Mouse (Mus musculus): ENCODE measurements around the gene Klhl26. TPM values are rescaled to one million over a fixed set of nuclear protein-coding genes. Genes with fewer than 3 reads are reported as not detected.
A peak's percentile ranks its signal among the peaks of the same experiment; 100 is the strongest.

Gene Klhl26
- polyA plus RNA-seq, 1 experiment, result 32.5 TPM

DNA sequence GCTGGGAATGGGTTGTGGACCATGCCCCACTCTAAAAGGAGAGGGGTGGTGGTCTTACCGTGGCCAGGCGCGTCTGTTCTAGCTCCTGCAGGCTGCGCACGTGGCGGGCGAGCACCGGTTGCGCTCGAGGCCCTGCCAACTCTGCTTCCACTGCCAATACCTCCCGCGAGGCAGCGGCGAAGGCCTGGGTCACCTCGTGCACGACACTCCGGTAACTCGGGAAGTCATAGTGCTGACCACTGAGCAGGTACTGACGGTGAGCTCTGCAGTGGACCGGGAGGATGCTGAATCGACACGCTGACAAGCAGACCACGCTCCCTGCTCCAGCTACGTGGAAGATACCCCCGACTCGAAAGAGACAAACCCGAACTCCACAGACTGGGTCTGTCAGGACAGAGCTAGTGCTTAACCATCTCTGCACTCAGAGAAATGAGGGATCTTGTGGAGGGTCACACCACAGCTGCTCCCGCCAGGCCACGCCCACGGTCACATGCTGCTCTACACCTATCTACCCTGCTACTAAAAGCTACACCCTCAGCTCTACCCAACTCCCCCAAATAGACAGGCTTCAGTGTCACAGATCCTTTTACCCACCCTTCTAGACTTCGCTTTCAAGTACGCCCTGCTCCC lies 29.0 kb upstream of the Klhl26 start:
- H3K4me2 ChIP-seq (ENCODE audit: low read depth), result peak overlapping the region; percentile 95
- no peaks in the 10 kb centered on the region for H3K27me3 ChIP-seq (ENCODE audit: control insufficient read depth, insufficient read depth, insufficient read length)
- H3K79me2 ChIP-seq (ENCODE audit: control insufficient read depth, insufficient read depth), result peaks cover 25% of the 10 kb centered on the region
- peak overlapping the region; percentile 23 for H3ac ChIP-seq (ENCODE audit: control insufficient read depth, insufficient read length)
- H3K36me3 ChIP-seq (ENCODE audit: control insufficient read depth, insufficient read depth), result peaks cover 10% of the 10 kb centered on the region
- TF ChIP-seq USF1 (IDR thresholded peaks at IDR 0.05; ENCODE audit: low read depth) (peak; percentile 81), POLR2A (IDR thresholded peaks at IDR 0.05; ENCODE audit: insufficient read length, low read depth) (no peak), MAX (IDR thresholded peaks at IDR 0.05; ENCODE audit: low read depth) (no peak), CEBPB (IDR thresholded peaks at IDR 0.05; ENCODE audit: insufficient read depth, poor library complexity, severe bottlenecking) (no peak), REST (IDR thresholded peaks at IDR 0.05; ENCODE audit: insufficient read depth, insufficient read length) (no peak), SRF (IDR thresholded peaks at IDR 0.05; ENCODE audit: control insufficient read depth, insufficient read length, low read depth) (no peak), TCF12 (IDR thresholded peaks at IDR 0.05; ENCODE audit: insufficient read depth, poor library complexity, severe bottlenecking) (no peak), TCF3 (IDR thresholded peaks at IDR 0.05; ENCODE audit: insufficient read length, low read depth) (no peak), MYOD1 (IDR thresholded peaks at IDR 0.05; ENCODE audit: control insufficient read depth in 1 of 3, insufficient read length in 2 of 3, low read depth in 2 of 3) (peak in 1 of 3 experiments; percentile 45), E2F4 (IDR thresholded peaks at IDR 0.05; ENCODE audit: insufficient read depth) (no peak), MYOG (IDR thresholded peaks at IDR 0.05; ENCODE audit: control insufficient read depth in 1 of 3, insufficient read depth in 1 of 3, insufficient read length in 2 of 3, low read depth in 2 of 3) (peak in 1 of 3 experiments; percentile 52), POLR2AphosphoS2 (IDR thresholded peaks at IDR 0.05; ENCODE audit: insufficient read length, low read depth) (no peak)
- H3K4me3 ChIP-seq, result peak overlapping the region; percentile 60

DNA sequence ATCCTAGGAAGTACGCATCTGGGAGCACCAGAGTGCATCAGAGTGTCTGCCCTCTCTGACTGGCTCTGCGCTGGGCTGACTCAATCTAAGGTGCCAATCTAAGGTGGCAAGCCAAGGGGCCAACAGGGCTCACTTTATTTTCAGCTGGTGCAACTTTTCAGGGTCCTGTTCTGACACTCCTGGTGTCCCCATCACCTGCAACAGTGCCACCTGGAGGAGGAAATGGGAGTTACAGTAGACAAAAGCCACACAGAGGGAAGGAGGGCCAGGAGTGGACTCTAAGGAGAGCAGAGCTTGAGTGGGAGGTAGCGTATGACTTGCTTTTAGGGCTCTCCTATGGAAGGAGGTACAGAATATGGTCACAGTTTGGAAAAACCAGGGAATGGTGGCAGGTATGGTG lies 28.1 kb upstream of the Klhl26 start:
- peaks cover 22% of the 10 kb centered on the region for H3K79me2 ChIP-seq (ENCODE audit: control insufficient read depth, insufficient read depth)
- peaks cover 10% of the 10 kb centered on the region for H3K36me3 ChIP-seq (ENCODE audit: control insufficient read depth, insufficient read depth)
- no peaks in the 10 kb centered on the region for H3K27me3 ChIP-seq (ENCODE audit: control insufficient read depth, insufficient read depth, insufficient read length)
- H3K4me3 ChIP-seq, result peak overlapping the region; percentile 60
- H3K4me2 ChIP-seq (ENCODE audit: low read depth), result peak overlapping the region; percentile 95
- no peak overlapping the region for H3ac ChIP-seq (ENCODE audit: control insufficient read depth, insufficient read length)
- TF ChIP-seq MYOD1 (IDR thresholded peaks at IDR 0.05; ENCODE audit: control insufficient read depth in 1 of 3, insufficient read length in 2 of 3, low read depth in 2 of 3) (peak in 1 of 3 experiments; percentile 23), E2F4 (IDR thresholded peaks at IDR 0.05; ENCODE audit: insufficient read depth) (no peak)

GRCm38 (mm10) chr8:70504291-70504716 lies 27.5 kb upstream of the Klhl26 start:
- peaks cover 16% of the 10 kb centered on the region for H3K79me2 ChIP-seq (ENCODE audit: control insufficient read depth, insufficient read depth)
- peak overlapping the region; percentile 95 for H3K4me2 ChIP-seq (ENCODE audit: low read depth)
- H3ac ChIP-seq (ENCODE audit: control insufficient read depth, insufficient read length), result no peak overlapping the region
- H3K36me3 ChIP-seq (ENCODE audit: control insufficient read depth, insufficient read depth), result peaks cover 10% of the 10 kb centered on the region
- peak overlapping the region; percentile 60 for H3K4me3 ChIP-seq
- no peaks in the 10 kb centered on the region for H3K27me3 ChIP-seq (ENCODE audit: control insufficient read depth, insufficient read depth, insufficient read length)
- TF ChIP-seq REST (IDR thresholded peaks at IDR 0.05; ENCODE audit: insufficient read depth, insufficient read length) (no peak), MAX (IDR thresholded peaks at IDR 0.05; ENCODE audit: low read depth) (no peak), TCF3 (IDR thresholded peaks at IDR 0.05; ENCODE audit: insufficient read length, low read depth) (no peak), POLR2A (IDR thresholded peaks at IDR 0.05; ENCODE audit: insufficient read length, low read depth) (no peak), MYOG (IDR thresholded peaks at IDR 0.05; ENCODE audit: control insufficient read depth in 1 of 3, insufficient read depth in 1 of 3, insufficient read length in 2 of 3, low read depth in 2 of 3) (peak in 2 of 3 experiments; percentile 63 to 89), POLR2AphosphoS2 (IDR thresholded peaks at IDR 0.05; ENCODE audit: insufficient read length, low read depth) (peak; percentile 79), MYOD1 (IDR thresholded peaks at IDR 0.05; ENCODE audit: control insufficient read depth in 1 of 3, insufficient read length in 2 of 3, low read depth in 2 of 3) (peak in 2 of 3 experiments; percentile 81 to 92), SRF (IDR thresholded peaks at IDR 0.05; ENCODE audit: control insufficient read depth, insufficient read length, low read depth) (no peak), TCF12 (IDR thresholded peaks at IDR 0.05; ENCODE audit: insufficient read depth, poor library complexity, severe bottlenecking) (peak; percentile 28), E2F4 (IDR thresholded peaks at IDR 0.05; ENCODE audit: insufficient read depth) (no peak), USF1 (IDR thresholded peaks at IDR 0.05; ENCODE audit: low read depth) (no peak), CEBPB (IDR thresholded peaks at IDR 0.05; ENCODE audit: insufficient read depth, poor library complexity, severe bottlenecking) (0 out of 2 replicates have a peak, but pooled peaks have one; percentile 3)

DNA sequence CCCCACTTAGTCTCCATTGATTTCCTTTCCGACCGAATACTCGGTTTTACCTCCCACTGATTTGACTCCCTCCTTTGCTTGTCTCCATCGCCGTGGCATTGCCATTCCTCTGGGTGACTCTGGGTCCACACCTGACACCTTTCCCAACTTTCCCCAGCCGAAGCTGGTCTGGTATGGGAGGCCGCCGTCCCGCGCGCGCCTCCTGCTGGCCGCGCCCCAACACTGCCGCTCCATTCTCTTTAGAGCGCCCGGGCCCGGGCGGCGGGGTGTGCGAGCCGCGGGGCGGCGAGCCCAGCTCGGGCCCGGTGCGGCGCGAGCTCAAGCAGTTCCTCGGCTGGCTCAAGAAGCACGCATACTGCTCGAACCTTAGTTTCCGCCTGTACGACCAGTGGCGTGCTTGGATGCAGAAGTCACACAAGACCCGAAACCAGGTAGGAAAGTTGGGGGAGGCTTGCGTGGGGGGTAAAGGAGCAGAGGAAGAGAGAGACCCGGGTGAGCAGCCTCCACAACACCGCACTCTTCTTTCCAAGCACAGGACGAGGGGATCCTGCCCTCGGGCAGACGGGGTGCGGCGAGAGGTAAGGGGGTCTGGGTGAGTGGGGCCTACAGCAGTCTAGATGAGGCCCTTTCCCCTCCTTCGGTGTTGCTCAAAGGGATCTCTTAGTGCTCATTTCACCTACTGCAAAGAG lies 26.4 kb upstream of the Klhl26 start:
- Histone ChIP-seq H3K4me3 (no peak overlapping the region), H3ac (ENCODE audit: control insufficient read depth, insufficient read length) (no peak overlapping the region), H3K36me3 (ENCODE audit: control insufficient read depth, insufficient read depth) (peaks cover 8% of the 10 kb centered on the region), H3K27me3 (ENCODE audit: control insufficient read depth, insufficient read depth, insufficient read length) (no peaks in the 10 kb centered on the region), H3K79me2 (ENCODE audit: control insufficient read depth, insufficient read depth) (peaks cover 7% of the 10 kb centered on the region), H3K4me2 (ENCODE audit: low read depth) (peak overlapping the region; percentile 95)
- TF ChIP-seq POLR2A (IDR thresholded peaks at IDR 0.05; ENCODE audit: insufficient read length, low read depth) (peak; percentile 16), SRF (IDR thresholded peaks at IDR 0.05; ENCODE audit: control insufficient read depth, insufficient read length, low read depth) (no peak), POLR2AphosphoS2 (IDR thresholded peaks at IDR 0.05; ENCODE audit: insufficient read length, low read depth) (no peak)

- peaks cover 7% of the 10 kb centered on the region for H3K79me2 ChIP-seq (ENCODE audit: control insufficient read depth, insufficient read depth)
- no peak overlapping the region for H3K4me3 ChIP-seq
- TF ChIP-seq REST (IDR thresholded peaks at IDR 0.05; ENCODE audit: insufficient read depth, insufficient read length) (no peak), CEBPB (IDR thresholded peaks at IDR 0.05; ENCODE audit: insufficient read depth, poor library complexity, severe bottlenecking) (no peak), TCF3 (IDR thresholded peaks at IDR 0.05; ENCODE audit: insufficient read length, low read depth) (no peak), POLR2A (IDR thresholded peaks at IDR 0.05; ENCODE audit: insufficient read length, low read depth) (no peak), MYOG (IDR thresholded peaks at IDR 0.05; ENCODE audit: control insufficient read depth in 1 of 3, insufficient read depth in 1 of 3, insufficient read length in 2 of 3, low read depth in 2 of 3) (no peak), SRF (IDR thresholded peaks at IDR 0.05; ENCODE audit: control insufficient read depth, insufficient read length, low read depth) (no peak), POLR2AphosphoS2 (IDR thresholded peaks at IDR 0.05; ENCODE audit: insufficient read length, low read depth) (no peak), E2F4 (IDR thresholded peaks at IDR 0.05; ENCODE audit: insufficient read depth) (no peak), TCF12 (IDR thresholded peaks at IDR 0.05; ENCODE audit: insufficient read depth, poor library complexity, severe bottlenecking) (no peak), MYOD1 (IDR thresholded peaks at IDR 0.05; ENCODE audit: control insufficient read depth in 1 of 3, insufficient read length in 2 of 3, low read depth in 2 of 3) (no peak), USF1 (IDR thresholded peaks at IDR 0.05; ENCODE audit: low read depth) (no peak), MAX (IDR thresholded peaks at IDR 0.05; ENCODE audit: low read depth) (no peak)
- no peak overlapping the region for H3ac ChIP-seq (ENCODE audit: control insufficient read depth, insufficient read length)
- H3K27me3 ChIP-seq (ENCODE audit: control insufficient read depth, insufficient read depth, insufficient read length), result no peaks in the 10 kb centered on the region
- H3K36me3 ChIP-seq (ENCODE audit: control insufficient read depth, insufficient read depth), result peaks cover under 1% of the 10 kb centered on the region
- H3K4me2 ChIP-seq (ENCODE audit: low read depth), result peak overlapping the region; percentile 48
These were observed 25.8 kb upstream of the Klhl26 start for GRCm38 (mm10) chr8:70502540-70502939.

Data from myocyte (in vitro differentiated cells).